Mouse (Mus musculus) gastrocnemius, postnatal 36 days (tissue): Measurements from ENCODE around the gene Tmem74b. TPM values are rescaled to one million over a fixed set of nuclear protein-coding genes. Genes with fewer than 3 reads are reported as not detected.

Source experiments
- DNase-seq, 2 experiments: peaks; one replicate each; pipeline ENCODE4 v3.0.0; 2022
- intact Hi-C: fragments of 180-260 bp; cut with DNase I; formaldehyde crosslinking; loops from one replicate; pipeline ENCODE4 v1.15.1; 2025
- total RNA-seq, 2 experiments: library from RNA; stranded (reverse); gene quantifications; 2 replicates each; pipeline ENCODE4 v1.2.3; 2021

The Tmem74b gene
- total RNA-seq, 2 experiments from 2014 or later, result 0.42 to 1.3 TPM

- no peak for DNase-seq
- intact Hi-C loops, result loop anchor here (10.0 kb wide), 1 partner anchor 245 kb away; the partner anchor contains the start of gene Nsfl1c
Observed at GRCm38 (mm10) chr2:151739505-151739904, 37.7 kb downstream of the Tmem74b start.

GRCm38 (mm10) chr2:151740741-151741526, 39.1 kb downstream of the Tmem74b start:
- peak; percentile 84 for DNase-seq
- intact Hi-C loops, result no loop called here

GRCm38 (mm10) chr2:151742084-151742483, 40.3 kb downstream of the Tmem74b start:
- intact Hi-C loops, result no loop called here
- DNase-seq, result no peak

GRCm38 (mm10) chr2:151742850-151743679, 41.3 kb downstream of the Tmem74b start:
- intact Hi-C loops, result no loop called here
- no peak for DNase-seq

GRCm38 (mm10) chr2:151743845-151744244, 42.0 kb downstream of the Tmem74b start, which contains the start of gene Psmf1:
Psmf1 (minus strand) TSS chr2:151744186.
- no peak for DNase-seq
- intact Hi-C loops, result no loop called here

- peak; percentile 23 to 32 for DNase-seq
Observed at GRCm38 (mm10) chr2:151747847-151748705, 46.3 kb downstream of the Tmem74b start.

GRCm38 (mm10) chr2:151751330-151751729, 49.5 kb downstream of the Tmem74b start:
- DNase-seq, result no peak
- intact Hi-C loops, result no loop called here

More at GRCm38 (mm10) chr2:151747847-151748705, 46.3 kb downstream of the Tmem74b start:
- intact Hi-C loops, result no loop called here

- DNase-seq, result no peak
- intact Hi-C loops, result no loop called here
Observed at GRCm38 (mm10) chr2:151756277-151757061, 54.7 kb downstream of the Tmem74b start.

- DNase-seq, result no peak
- intact Hi-C loops, result no loop called here
Observed at GRCm38 (mm10) chr2:151757451-151757850, 55.6 kb downstream of the Tmem74b start.

GRCm38 (mm10) chr2:151758806-151759353, 57.1 kb downstream of the Tmem74b start:
- no peak for DNase-seq
- intact Hi-C loops, result no loop called here

Other genes starting within 250 kb of the Tmem74b start
- gene 4921509C19Rik, start 225.9 kb upstream of the Tmem74b start, total RNA-seq, result not detected
- 10 to 100 TPM; 76.2 to 77.8 TPM for gene Nsfl1c, start 207.8 kb upstream of the Tmem74b start, total RNA-seq
- gene Fkbp1a, start 159.5 kb upstream of the Tmem74b start, total RNA-seq, result 100 to 1,000 TPM; 150 to 166 TPM
- gene Sdcbp2, start 129.4 kb upstream of the Tmem74b start, total RNA-seq, result under 1 TPM; 0.48 to 0.54 TPM
- gene Snph, start 69.4 kb upstream of the Tmem74b start, total RNA-seq, result 10 to 100 TPM; 25.7 to 33.6 TPM
- gene Rad21l, start 33.5 kb upstream of the Tmem74b start, total RNA-seq, result not detected
- gene Psmf1, start 42.2 kb downstream of the Tmem74b start, total RNA-seq, result 10 to 100 TPM; 17.0 to 19.9 TPM
- not detected for gene Rspo4, start 140.9 kb downstream of the Tmem74b start, total RNA-seq
- under 1 TPM; 0.10 to 0.15 TPM for gene Angpt4, start 209.2 kb downstream of the Tmem74b start, total RNA-seq